Mouse (Mus musculus): Measurements from ENCODE around the gene Itgb2. TPM values are rescaled to one million over a fixed set of nuclear protein-coding genes. Genes with fewer than 3 reads are reported as not detected.

Itgb2 gene
- 17.1 and 18.5 TPM in 2 replicates for polyA plus RNA-seq (2015; fragmentation: Nextera tagmentation; extraction: Ambion mirVana)

- peak within 1 kb of the TSS; percentile 45 for H3K4me2 ChIP-seq
- H3K9me3 ChIP-seq (replicated peaks), result no peaks in the 10 kb centered on the region
- H3K4me3 ChIP-seq (replicated peaks), result peak within 1 kb of the TSS; percentile 42
- H3K27ac ChIP-seq (replicated peaks), result peak within 1 kb of the TSS; percentile 53
- H3K27me3 ChIP-seq, result no peaks in the 10 kb centered on the region
- peaks cover 41% of the 10 kb centered on the region for H3K4me1 ChIP-seq (replicated peaks)
- WGBS (ENCODE audit: insufficient replicate concordance), result 12% methylated on average over 9 of the region's 9 CpGs
- no peak for ATAC-seq (ENCODE audit: insufficient read depth)
- no peak within 1 kb of the TSS for H3K9ac ChIP-seq
- no peaks in the 10 kb centered on the region for H3K36me3 ChIP-seq (replicated peaks)
Measured at GRCm38 (mm10) chr10:77530140-77530539, at the start of gene Itgb2. Itgb2 (plus strand) TSS chr10:77530252.

DNA sequence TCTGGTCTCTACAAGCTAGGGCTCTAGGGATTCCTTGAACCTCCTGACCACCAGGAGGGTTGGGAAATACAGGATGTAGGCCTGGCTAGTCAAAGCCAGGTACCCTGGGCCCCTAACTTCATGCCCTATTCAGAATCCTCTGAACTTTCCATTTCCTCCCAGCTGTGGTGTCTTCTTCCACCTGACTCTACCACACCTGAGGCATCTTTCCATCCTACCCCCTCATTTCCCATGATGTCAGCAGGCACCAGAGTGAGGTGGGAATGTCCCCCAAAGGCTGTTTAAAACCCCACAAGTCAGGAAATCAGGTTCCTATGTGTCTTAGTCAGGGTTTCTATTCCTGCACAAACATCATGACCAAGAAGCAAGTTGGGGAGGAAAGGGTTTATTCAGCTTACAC, 48.2 kb upstream of the Itgb2 start:
- Histone ChIP-seq H3K36me3 (replicated peaks) (0 out of 2 replicates have a peak, but pooled peaks cover 7% of the 10 kb centered on the region), H3K9me3 (replicated peaks) (no peaks in the 10 kb centered on the region), H3K27me3 (no peaks in the 10 kb centered on the region), H3K9ac (no peak overlapping the region), H3K4me3 (replicated peaks) (no peak overlapping the region), H3K4me1 (replicated peaks) (peaks cover 12% of the 10 kb centered on the region), H3K27ac (replicated peaks) (no peak overlapping the region), H3K4me2 (no peak overlapping the region)
- no peak for ATAC-seq (ENCODE audit: insufficient read depth)

DNA sequence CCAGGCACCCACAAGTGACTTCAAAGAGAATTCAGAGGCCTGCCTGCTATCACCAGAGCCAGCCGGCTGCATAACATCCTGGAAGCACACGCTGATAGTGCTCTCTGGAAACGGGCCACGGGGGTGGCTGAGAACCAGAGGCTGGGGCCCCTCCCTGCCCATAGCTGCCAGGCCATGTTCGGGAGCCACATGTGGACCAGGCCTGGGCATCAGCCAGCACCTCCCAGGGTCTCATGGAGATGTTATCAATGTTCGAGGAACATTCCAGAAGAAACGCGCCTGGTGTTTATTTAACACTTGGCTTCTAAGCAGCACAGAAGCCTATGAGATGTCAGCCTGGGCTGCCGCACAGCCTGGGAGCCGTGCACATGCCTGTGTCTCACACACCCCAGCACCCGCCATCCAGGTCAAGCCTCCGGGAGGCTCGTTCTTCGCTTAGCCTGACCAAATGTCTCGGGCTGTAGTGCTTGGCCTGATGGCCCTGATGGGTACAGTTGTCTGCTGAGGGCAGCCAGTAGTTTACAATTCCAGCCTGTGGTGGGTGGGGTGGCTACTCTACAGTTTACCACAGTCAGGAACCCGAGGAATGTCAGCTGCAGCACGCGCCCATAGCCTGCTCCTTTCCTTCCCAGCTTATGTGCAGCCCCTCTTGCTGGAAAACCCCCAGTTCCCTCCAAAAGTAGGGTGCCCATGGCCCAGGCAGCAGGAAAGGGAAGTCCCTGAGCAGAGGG, 45.7 kb upstream of the Itgb2 start:
- Histone ChIP-seq H3K9ac (no peak overlapping the region), H3K27ac (replicated peaks) (no peak overlapping the region), H3K4me2 (no peak overlapping the region), H3K4me3 (replicated peaks) (no peak overlapping the region), H3K9me3 (replicated peaks) (no peaks in the 10 kb centered on the region), H3K4me1 (replicated peaks) (peaks cover 12% of the 10 kb centered on the region), H3K36me3 (replicated peaks) (peaks cover 31% of the 10 kb centered on the region), H3K27me3 (no peaks in the 10 kb centered on the region)
- peak; percentile 52 for ATAC-seq (ENCODE audit: insufficient read depth)
- 27% methylated on average over 18 of the region's 18 CpGs for WGBS (ENCODE audit: insufficient replicate concordance)

DNA sequence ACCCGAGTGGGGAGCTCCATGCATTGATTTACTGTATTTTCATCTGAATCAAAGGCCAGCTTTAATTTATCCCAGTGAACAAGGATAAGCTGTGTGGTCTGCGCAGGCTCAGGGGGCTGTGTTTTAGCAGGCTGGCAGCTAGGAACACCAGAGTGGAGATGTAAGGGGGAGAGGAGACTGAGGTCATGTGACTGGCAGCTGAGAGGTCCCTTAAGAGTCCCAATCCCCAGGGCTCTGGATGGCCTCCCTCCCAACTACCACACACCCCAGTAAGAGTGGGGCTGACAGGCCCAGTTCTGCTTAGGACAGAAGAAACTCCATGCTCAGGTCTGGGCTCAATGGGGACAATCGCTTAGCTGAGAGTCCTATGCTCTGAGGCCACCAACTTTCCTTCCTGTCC, 44.3 kb upstream of the Itgb2 start:
- no peaks in the 10 kb centered on the region for H3K27me3 ChIP-seq
- H3K4me2 ChIP-seq, result no peak overlapping the region
- H3K4me3 ChIP-seq (replicated peaks), result no peak overlapping the region
- H3K9me3 ChIP-seq (replicated peaks), result no peaks in the 10 kb centered on the region
- H3K4me1 ChIP-seq (replicated peaks), result peaks cover 12% of the 10 kb centered on the region
- no peak overlapping the region for H3K27ac ChIP-seq (replicated peaks)
- WGBS (ENCODE audit: insufficient replicate concordance), result 65% methylated on average over 3 of the region's 3 CpGs
- H3K9ac ChIP-seq, result no peak overlapping the region
- H3K36me3 ChIP-seq (replicated peaks), result peaks cover 44% of the 10 kb centered on the region
- no peak for ATAC-seq (ENCODE audit: insufficient read depth)

- Histone ChIP-seq H3K4me1 (replicated peaks) (peaks cover 12% of the 10 kb centered on the region), H3K27me3 (no peaks in the 10 kb centered on the region), H3K27ac (replicated peaks) (no peak overlapping the region), H3K36me3 (replicated peaks) (peaks cover 62% of the 10 kb centered on the region), H3K4me3 (replicated peaks) (no peak overlapping the region), H3K9ac (no peak overlapping the region), H3K9me3 (replicated peaks) (no peaks in the 10 kb centered on the region), H3K4me2 (no peak overlapping the region)
- no peak for ATAC-seq (ENCODE audit: insufficient read depth)
- 87% methylated on average over 7 of the region's 7 CpGs for WGBS (ENCODE audit: insufficient replicate concordance)
Measured at GRCm38 (mm10) chr10:77488168-77488567, 41.9 kb upstream of the Itgb2 start.

- no peak overlapping the region for H3K4me3 ChIP-seq (replicated peaks)
- no peak overlapping the region for H3K4me2 ChIP-seq
- no peaks in the 10 kb centered on the region for H3K4me1 ChIP-seq (replicated peaks)
- no peaks in the 10 kb centered on the region for H3K9me3 ChIP-seq (replicated peaks)
- H3K9ac ChIP-seq, result no peak overlapping the region
- H3K36me3 ChIP-seq (replicated peaks), result peaks cover 87% of the 10 kb centered on the region
- no peaks in the 10 kb centered on the region for H3K27me3 ChIP-seq
- 80% methylated on average over 6 of the region's 6 CpGs for WGBS (ENCODE audit: insufficient replicate concordance)
- ATAC-seq (ENCODE audit: insufficient read depth), result no peak
- no peak overlapping the region for H3K27ac ChIP-seq (replicated peaks)
Measured at GRCm38 (mm10) chr10:77491585-77491984, 38.5 kb upstream of the Itgb2 start.

GRCm38 (mm10) chr10:77492885-77493284, 37.2 kb upstream of the Itgb2 start:
- no peak for ATAC-seq (ENCODE audit: insufficient read depth)
- WGBS (ENCODE audit: insufficient replicate concordance), result 87% methylated on average over 3 of the region's 3 CpGs

GRCm38 (mm10) chr10:77497185-77497584, 32.9 kb upstream of the Itgb2 start:
- H3K9ac ChIP-seq, result no peak overlapping the region
- H3K27ac ChIP-seq (replicated peaks), result no peak overlapping the region
- no peak overlapping the region for H3K4me2 ChIP-seq
- no peak for ATAC-seq (ENCODE audit: insufficient read depth)
- H3K4me3 ChIP-seq (replicated peaks), result no peak overlapping the region
- WGBS (ENCODE audit: insufficient replicate concordance), result 81% methylated on average over 13 of the region's 13 CpGs
- no peaks in the 10 kb centered on the region for H3K27me3 ChIP-seq
- peaks cover 2% of the 10 kb centered on the region; the same call in 1 of the 2 replicates for H3K4me1 ChIP-seq (replicated peaks)
- H3K9me3 ChIP-seq (replicated peaks), result no peaks in the 10 kb centered on the region
- peaks cover 85% of the 10 kb centered on the region for H3K36me3 ChIP-seq (replicated peaks)

More at GRCm38 (mm10) chr10:77492885-77493284, 37.2 kb upstream of the Itgb2 start:
- Histone ChIP-seq H3K9me3 (replicated peaks) (no peaks in the 10 kb centered on the region), H3K27ac (replicated peaks) (no peak overlapping the region), H3K27me3 (no peaks in the 10 kb centered on the region), H3K9ac (no peak overlapping the region), H3K4me2 (no peak overlapping the region), H3K4me3 (replicated peaks) (no peak overlapping the region), H3K36me3 (replicated peaks) (peaks cover 88% of the 10 kb centered on the region), H3K4me1 (replicated peaks) (no peaks in the 10 kb centered on the region)

DNA sequence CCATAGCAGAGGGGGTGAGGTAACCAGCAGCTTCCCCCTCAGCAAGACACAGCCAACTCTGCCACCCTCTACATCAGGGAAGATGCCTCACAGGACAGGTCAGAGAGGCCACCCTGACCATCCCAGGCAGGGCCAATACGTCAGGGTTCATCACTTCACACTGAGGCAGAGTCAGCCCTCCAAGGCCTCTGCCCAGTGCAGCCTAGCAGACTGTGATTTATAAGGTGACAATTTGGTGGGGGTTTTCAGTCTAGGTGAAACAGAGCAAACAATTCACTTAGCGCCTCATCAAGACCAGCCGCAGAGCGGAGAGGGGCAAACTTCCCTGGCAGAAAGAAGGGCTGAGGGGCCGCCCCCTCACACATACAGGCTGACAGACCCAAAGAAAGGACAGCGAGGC, 31.8 kb upstream of the Itgb2 start:
- Histone ChIP-seq H3K9me3 (replicated peaks) (no peaks in the 10 kb centered on the region), H3K4me3 (replicated peaks) (no peak overlapping the region), H3K4me1 (replicated peaks) (peaks cover 2% of the 10 kb centered on the region; the same call in 1 of the 2 replicates), H3K27me3 (no peaks in the 10 kb centered on the region), H3K9ac (no peak overlapping the region), H3K36me3 (replicated peaks) (peaks cover 82% of the 10 kb centered on the region), H3K27ac (replicated peaks) (no peak overlapping the region), H3K4me2 (no peak overlapping the region)
- WGBS (ENCODE audit: insufficient replicate concordance), result 80% methylated on average over 6 of the region's 6 CpGs
- ATAC-seq (ENCODE audit: insufficient read depth), result no peak

DNA sequence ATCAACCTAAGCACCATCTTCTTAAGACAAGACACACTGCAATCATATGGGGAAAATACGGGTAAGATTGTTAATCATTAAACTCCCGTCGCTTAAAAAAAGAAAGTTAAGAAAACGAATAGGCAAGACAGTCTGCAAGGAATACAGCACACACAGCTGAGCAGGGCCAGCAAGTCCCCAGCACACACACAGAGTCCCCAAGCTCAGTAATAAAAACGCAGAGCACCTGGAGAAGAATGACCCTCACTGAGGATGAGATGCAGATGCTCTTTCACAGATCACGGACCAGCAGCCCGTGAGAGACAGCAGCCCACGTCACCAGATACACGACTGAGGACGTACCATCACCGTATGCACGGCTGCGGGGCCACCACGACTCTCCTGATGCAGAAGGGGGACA, 29.4 kb upstream of the Itgb2 start:
- H3K36me3 ChIP-seq (replicated peaks), result peaks cover 77% of the 10 kb centered on the region
- WGBS (ENCODE audit: insufficient replicate concordance), result 80% methylated on average over 14 of the region's 14 CpGs

GRCm38 (mm10) chr10:77502967-77503922, 26.8 kb upstream of the Itgb2 start:
- peaks cover 2% of the 10 kb centered on the region; the same call in 1 of the 2 replicates for H3K4me1 ChIP-seq (replicated peaks)
- no peak for ATAC-seq (ENCODE audit: insufficient read depth)
- 84% methylated on average over 25 of the region's 25 CpGs for WGBS (ENCODE audit: insufficient replicate concordance)
- H3K9me3 ChIP-seq (replicated peaks), result no peaks in the 10 kb centered on the region
- H3K36me3 ChIP-seq (replicated peaks), result peaks cover 76% of the 10 kb centered on the region
- no peak overlapping the region for H3K27ac ChIP-seq (replicated peaks)
- no peak overlapping the region for H3K9ac ChIP-seq
- H3K27me3 ChIP-seq, result no peaks in the 10 kb centered on the region
- no peak overlapping the region for H3K4me3 ChIP-seq (replicated peaks)
- no peak overlapping the region for H3K4me2 ChIP-seq

More for the DNA sequence above, 29.4 kb upstream of the Itgb2 start:
- Histone ChIP-seq H3K4me1 (replicated peaks) (peaks cover 2% of the 10 kb centered on the region; the same call in 1 of the 2 replicates), H3K9ac (no peak overlapping the region), H3K27me3 (no peaks in the 10 kb centered on the region), H3K9me3 (replicated peaks) (no peaks in the 10 kb centered on the region), H3K4me3 (replicated peaks) (no peak overlapping the region), H3K27ac (replicated peaks) (no peak overlapping the region), H3K4me2 (no peak overlapping the region)
- no peak; the same call in 1 of the 2 replicates for ATAC-seq (ENCODE audit: insufficient read depth)

All from liver, embryonic 15.5 days (tissue).